Mouse (Mus musculus) Patski (cell line): Measurements from ENCODE around the gene Prkd2. TPM values are rescaled to one million over a fixed set of nuclear protein-coding genes. Genes with fewer than 3 reads are reported as not detected.

ENCODE experiments used
- ATAC-seq: fragments of 100-300 bp; one replicate; pipeline ENCODE4 v1.8.0; 2021
- CTCF ChIA-PET: fragments of 350-600 bp; sonication (Branson Sonifier 250); formaldehyde crosslinking; loops from one replicate; lab custom pipeline; 2022; ENCODE audit warnings: inconsistent platforms; lab: Charles Lee
- POLR2A ChIA-PET: fragments of 350-600 bp; sonication (Branson Sonifier 250); formaldehyde crosslinking; loops from one replicate; lab custom pipeline; 2022; ENCODE audit warnings: antibody characterized with exemption, inconsistent platforms; lab: Charles Lee
- DNase-seq: peaks from one replicate; pipeline ENCODE4 v3.0.0-alpha.2; 2011; ENCODE audit warnings: low read depth, low spot score
- H3K27me3 ChIP-seq: fragments of 371-371 bp; one replicate; pipeline ENCODE4 v1.5.1; 2021
- CTCF ChIP-seq: fragments of 100-300 bp; IDR thresholded peaks from one replicate; pipeline ENCODE4 v1.5.1; 2021
- in situ Hi-C: fragments of 300-500 bp; cut with MboI; formaldehyde crosslinking; loops from 3 replicates; pipeline ENCODE4 v1.11.1; 2018; ENCODE audit warnings: low pct_unique_long_range_greater_than_20kb, mixed read lengths
- polyA plus RNA-seq: library from polyadenylated mRNA; unstranded; gene quantifications from one replicate; pipeline ENCODE4 v1.2.3, GENCODE M21; 2021

The Prkd2 gene
- polyA plus RNA-seq = 15.3 TPM

- no peaks in the 10 kb centered on the region for H3K27me3 ChIP-seq
- peak; percentile 69 for ATAC-seq
- CTCF ChIA-PET = interaction anchor here (0.8 kb wide), 1 partner anchor 17 kb away, joined by 5 read pairs; no protein-coding TSS in a partner anchor
Observed at GRCm38 (mm10) chr7:16842645-16843063, at the start of gene Prkd2. TSS of gene Prkd2 (plus strand) at chr7:16842902.

GRCm38 (mm10) chr7:16793010-16793725, 49.5 kb upstream of the Prkd2 start:
- DNase-seq (no peak), ATAC-seq (no peak)
- TF ChIP-seq CTCF = no peak
- H3K27me3 ChIP-seq = no peaks in the 10 kb centered on the region
- in situ Hi-C loops = no loop called here
- CTCF ChIA-PET = interaction anchor here (1.0 kb wide), 1 partner anchor 46 kb away, joined by 3 read pairs; no protein-coding TSS in a partner anchor
- POLR2A ChIA-PET = no interaction called here

More at GRCm38 (mm10) chr7:16842645-16843063, at the start of gene Prkd2:
- no peak for TF ChIP-seq CTCF
- in situ Hi-C loops = no loop called here
- DNase-seq = peak; percentile 15
- POLR2A ChIA-PET = interaction anchor here (1.2 kb wide), 1 partner anchor 14 kb away, joined by 3 read pairs; no protein-coding TSS in a partner anchor

GRCm38 (mm10) chr7:16794886-16795285, 47.8 kb upstream of the Prkd2 start:
- H3K27me3 ChIP-seq = no peaks in the 10 kb centered on the region
- ChIA-PET POLR2A (interaction anchor here (1.0 kb wide), 1 partner anchor 12 kb away, joined by 3 read pairs; no protein-coding TSS in a partner anchor), CTCF (no interaction called here)
- TF ChIP-seq CTCF = no peak
- DNase-seq = no peak
- ATAC-seq = no peak
- in situ Hi-C loops = loop anchor here (5.0 kb wide), 1 partner anchor 48 kb away; no protein-coding TSS in a partner anchor

- CTCF ChIA-PET = no interaction called here
- in situ Hi-C loops = no loop called here
- DNase-seq = no peak
Observed at GRCm38 (mm10) chr7:16804409-16805028, 38.2 kb upstream of the Prkd2 start.

GRCm38 (mm10) chr7:16807936-16808335, 34.8 kb upstream of the Prkd2 start:
- in situ Hi-C loops = no loop called here
- ChIA-PET CTCF (no interaction called here), POLR2A (no interaction called here)
- ATAC-seq (no peak), DNase-seq (no peak)
- no peak for TF ChIP-seq CTCF
- H3K27me3 ChIP-seq = no peaks in the 10 kb centered on the region

More at GRCm38 (mm10) chr7:16804409-16805028, 38.2 kb upstream of the Prkd2 start:
- no peak for ATAC-seq
- POLR2A ChIA-PET = no interaction called here
- no peaks in the 10 kb centered on the region for H3K27me3 ChIP-seq
- peak; percentile 61 for TF ChIP-seq CTCF

GRCm38 (mm10) chr7:16808647-16809046, 34.1 kb upstream of the Prkd2 start:
- H3K27me3 ChIP-seq = no peaks in the 10 kb centered on the region
- POLR2A ChIA-PET = no interaction called here
- in situ Hi-C loops = no loop called here
- CTCF ChIA-PET = interaction anchor here (1.6 kb wide), 1 partner anchor 17 kb away, joined by 4 read pairs; no protein-coding TSS in a partner anchor
- ATAC-seq (no peak), DNase-seq (no peak)
- TF ChIP-seq CTCF = no peak

GRCm38 (mm10) chr7:16809739-16810138, 33.0 kb upstream of the Prkd2 start:
- CTCF ChIA-PET = interaction anchor here (1.2 to 1.6 kb wide), 4 partner anchors 9 to 24 kb away, joined by 3 to 5 read pairs (median 4); no protein-coding TSS in a partner anchor
- POLR2A ChIA-PET = no interaction called here
- no peaks in the 10 kb centered on the region for H3K27me3 ChIP-seq
- in situ Hi-C loops = no loop called here
- TF ChIP-seq CTCF = peak; percentile 93
- DNase-seq (no peak), ATAC-seq (no peak)

- CTCF ChIA-PET = interaction anchor here (1.3 kb wide), 2 partner anchors 20 to 24 kb away, joined by 3 read pairs; no protein-coding TSS in a partner anchor
- no peaks in the 10 kb centered on the region for H3K27me3 ChIP-seq
- DNase-seq (no peak), ATAC-seq (peak; percentile 15)
- no peak for TF ChIP-seq CTCF
- in situ Hi-C loops = no loop called here
- POLR2A ChIA-PET = no interaction called here
Observed at GRCm38 (mm10) chr7:16810399-16810919, 32.2 kb upstream of the Prkd2 start.

- ChIA-PET CTCF (interaction anchor here (0.8 kb wide), 1 partner anchor 66 kb away, joined by 3 read pairs; no protein-coding TSS in a partner anchor), POLR2A (no interaction called here)
- peak; percentile 44 for TF ChIP-seq CTCF
- ATAC-seq (no peak), DNase-seq (no peak)
- in situ Hi-C loops = no loop called here
- no peaks in the 10 kb centered on the region for H3K27me3 ChIP-seq
Observed at GRCm38 (mm10) chr7:16810920-16811648, 31.6 kb upstream of the Prkd2 start.

- ChIA-PET POLR2A (interaction anchor here (1.0 kb wide), 1 partner anchor 41 kb away, joined by 5 read pairs; no protein-coding TSS in a partner anchor), CTCF (interaction anchor here (0.8 kb wide), 1 partner anchor 67 kb away, joined by 3 read pairs; no protein-coding TSS in a partner anchor)
- no peaks in the 10 kb centered on the region for H3K27me3 ChIP-seq
- no peak for ATAC-seq
- TF ChIP-seq CTCF = no peak
- DNase-seq = no peak
- in situ Hi-C loops = no loop called here
Observed at GRCm38 (mm10) chr7:16811649-16812070, 31.0 kb upstream of the Prkd2 start.
